Mouse (Mus musculus) G1E (cell line): Measurements from ENCODE around the gene Flvcr1.

Source experiments
- CTCF ChIP-seq: IDR thresholded peaks from 2 replicates; pipeline ENCODE4 v1.5.1; 2012; ENCODE audit warnings: low read depth, low read length, inconsistent platforms, mixed read lengths
- GATA1 ChIP-seq: IDR thresholded peaks from 2 replicates; pipeline ENCODE4 v1.6.1; 2012; ENCODE audit warnings: borderline replicate concordance, low read length, inconsistent platforms, mixed read lengths
- POLR2AphosphoS5 ChIP-seq: IDR thresholded peaks from 2 replicates; pipeline ENCODE4 v1.6.1; 2012; ENCODE audit warnings: low read depth, low read length, inconsistent platforms; ENCODE audit not compliant: insufficient replicate concordance
- TAL1 ChIP-seq: conservative IDR thresholded peaks from 2 replicates; pipeline ENCODE4 v1.6.1; 2012; ENCODE audit warnings: low read depth, low read length, inconsistent platforms, mixed read lengths

DNA sequence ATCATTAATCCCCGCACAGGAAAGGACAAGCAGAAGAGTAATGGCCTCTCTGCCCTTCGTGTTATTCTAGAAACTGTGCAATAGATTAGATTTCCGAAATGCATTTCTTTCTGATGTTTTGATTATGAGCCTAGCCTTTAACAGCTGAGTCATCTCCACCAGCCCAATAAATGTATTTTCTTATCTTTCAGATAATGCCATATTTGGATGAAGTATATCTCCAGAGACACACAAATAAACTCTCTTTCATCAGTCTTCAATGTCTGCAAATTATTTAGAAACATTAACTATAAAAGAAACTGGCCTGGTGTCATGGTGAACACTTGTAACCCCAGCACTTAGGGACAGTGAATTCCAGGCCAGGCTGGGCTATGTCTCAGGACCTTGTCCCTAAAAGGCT is 16.7 kb upstream of the Flvcr1 start:
- TF ChIP-seq CTCF (no peak), TAL1 (no peak), GATA1 (no peak), POLR2AphosphoS5 (no peak)
